Comparison of ENCODE assay signal across 33 mouse cellular contexts in genomic region chr10:23986419-23986818, GRCm38 (mm10). TPM values are rescaled to one million over a fixed set of nuclear protein-coding genes. Genes with fewer than 3 reads are reported as not detected.
A peak's percentile ranks its signal among the peaks of the same experiment; 100 is the strongest.
DNase-seq lines count a peak whose midpoint lies in the region; ATAC-seq and TF ChIP-seq lines count a peak whose summit lies in the region.
"Had no signal": no experiment of that assay in that cellular context is flagged by ENCODE, and none has a peak within 500 bp of the region (broad histone marks: within the 10 kb centered on the region; RNA-seq: fewer than 3 reads in every experiment).

No protein-coding gene starts in this region.

- no peak for TF ChIP-seq CTCF in thymus, adult 2 months (IDR thresholded peaks at IDR 0.05; ENCODE audit: borderline replicate concordance, control insufficient read depth, extremely low read depth, insufficient read depth, low read length, poor library complexity)

- H3K27me3 ChIP-seq in thymus, adult 2 months (ENCODE audit: control insufficient read depth, insufficient read depth, low read length) = no peaks in the 10 kb centered on the region
- H3K27me3 ChIP-seq: embryonic facial prominence, embryonic 12.5 days; embryonic facial prominence, embryonic 15.5 days; heart, embryonic 12.5 days; heart, embryonic 15.5 days had no signal

- H3K4me3 ChIP-seq in thymus, adult 2 months (ENCODE audit: control insufficient read depth, insufficient read depth, low read length) = no peak overlapping the region
- H3K4me3 ChIP-seq: embryonic facial prominence, embryonic 12.5 days; embryonic facial prominence, embryonic 15.5 days; heart, embryonic 12.5 days; heart, embryonic 15.5 days had no signal

- no peak for TF ChIP-seq POLR2A in thymus, adult 2 months (IDR thresholded peaks at IDR 0.05; ENCODE audit: control insufficient read depth, extremely low read depth, insufficient read depth, low read length, poor library complexity)

- H3K36me3 ChIP-seq in thymus, adult 2 months (ENCODE audit: control insufficient read depth, insufficient read depth, low read length) = no peaks in the 10 kb centered on the region
- H3K36me3 ChIP-seq: embryonic facial prominence, embryonic 12.5 days; embryonic facial prominence, embryonic 15.5 days; heart, embryonic 12.5 days; heart, embryonic 15.5 days had no signal

- 23% methylated on average over 5 of the region's 5 CpGs for WGBS in thymus, adult 2 months

- no peak overlapping the region for H3K27ac ChIP-seq in thymus, adult 2 months (ENCODE audit: control insufficient read depth, insufficient read depth, low read length)
- H3K27ac ChIP-seq: embryonic facial prominence, embryonic 12.5 days; embryonic facial prominence, embryonic 15.5 days; heart, embryonic 15.5 days; hindbrain, embryonic 14.5 days; hindbrain, postnatal 0 days had no signal

- H3K4me1 ChIP-seq in thymus, adult 2 months (replicated peaks; ENCODE audit: control insufficient read depth, insufficient read depth, low read length) = no peaks in the 10 kb centered on the region
- H3K4me1 ChIP-seq: embryonic facial prominence, embryonic 12.5 days; embryonic facial prominence, embryonic 15.5 days; heart, embryonic 12.5 days; heart, embryonic 15.5 days had no signal

- peak; percentile 22 for DNase-seq in thymus, adult 2 months
- no peak for DNase-seq in thymus, postnatal 0 days (ENCODE audit: low spot score)
- DNase-seq in 416B (ENCODE audit: low read depth) = peak; percentile 20
- no peak for DNase-seq in frontal cortex, postnatal 14 days (ENCODE audit: low spot score in 2 of 2)
- DNase-seq in adrenal gland, postnatal 25 days = no peak
- DNase-seq: adrenal gland, adult 8-10 months; adrenal gland, postnatal 36 days; cerebellum, adult 18-20 months; cerebellum, adult 9-10 months; cerebellum, postnatal 14 days; forebrain, postnatal 0 days; gastrocnemius, postnatal 25 days; heart, adult 18-20 months; heart, postnatal 10 days; heart, postnatal 36 days had no signal

- ATAC-seq in common myeloid progenitor, adult 5-6 weeks (replicated peaks; ENCODE audit: low read depth, poor library complexity, severe bottlenecking) = peak; percentile 56; the same call in 1 of the 2 replicates
- ATAC-seq: activated CD4-positive, CD25-positive, alpha-beta regulatory T cell, adult 4 months; CD4-positive, CD25-positive, alpha-beta regulatory T cell, adult 4 months; forebrain, embryonic 14.5 days; forebrain, postnatal 0 days; hindbrain, postnatal 0 days; inflammation-experienced regulatory T-cells, adult 6 months had no signal

RNA-seq across cellular contexts. Expression of gene Taar6, which starts 1.0 kb away (rescaled TPM):
- not detected in 2 replicates for polyA plus RNA-seq in thymus, adult 2 months (2012; rRNA removed)
- polyA plus RNA-seq in thymus, postnatal 0 days (2015; fragmentation: Nextera tagmentation; extraction: Ambion mirVana) = not detected in 2 replicates
- not detected in 2 replicates for total RNA-seq in common myeloid progenitor, adult 5-6 weeks (2017)
- not detected in 2 replicates for total RNA-seq in adrenal gland, postnatal 25 days (2021)
- total RNA-seq: adrenal gland, adult 8-10 months; adrenal gland, postnatal 36 days; forebrain, postnatal 0 days; gastrocnemius, adult 8-10 months; gastrocnemius, postnatal 25 days; heart, adult 18-20 months; heart, postnatal 10 days; heart, postnatal 36 days; hindbrain, postnatal 0 days; MEL had no signal
- polyA plus RNA-seq: activated CD4-positive, CD25-positive, alpha-beta regulatory T cell, adult 4 months; C2C12; CD4-positive, CD25-positive, alpha-beta regulatory T cell, adult 4 months; embryonic facial prominence, embryonic 12.5 days; embryonic facial prominence, embryonic 15.5 days; forebrain, embryonic 11.5 days; forebrain, embryonic 14.5 days; forebrain, postnatal 0 days; frontal cortex, adult 2 months; gonadal fat pad, adult 2 months; heart, embryonic 12.5 days; heart, embryonic 15.5 days; hindbrain, embryonic 11.5 days; hindbrain, embryonic 14.5 days; hindbrain, postnatal 0 days; inflammation-experienced regulatory T-cells, adult 6 months had no signal

RNA-seq across cellular contexts. Expression of gene Taar7a, which starts 6.9 kb away (rescaled TPM):
- not detected in 2 replicates for polyA plus RNA-seq in thymus, adult 2 months (2012; rRNA removed)
- not detected in 2 replicates for polyA plus RNA-seq in thymus, postnatal 0 days (2015; fragmentation: Nextera tagmentation; extraction: Ambion mirVana)
- not detected in 2 replicates for total RNA-seq in common myeloid progenitor, adult 5-6 weeks (2017)
- total RNA-seq in adrenal gland, postnatal 25 days (2021) = not detected in 2 replicates
- total RNA-seq: adrenal gland, adult 8-10 months; adrenal gland, postnatal 36 days; forebrain, postnatal 0 days; gastrocnemius, adult 8-10 months; gastrocnemius, postnatal 25 days; heart, adult 18-20 months; heart, postnatal 10 days; heart, postnatal 36 days; hindbrain, postnatal 0 days; MEL had no signal
- polyA plus RNA-seq: activated CD4-positive, CD25-positive, alpha-beta regulatory T cell, adult 4 months; C2C12; CD4-positive, CD25-positive, alpha-beta regulatory T cell, adult 4 months; embryonic facial prominence, embryonic 12.5 days; embryonic facial prominence, embryonic 15.5 days; forebrain, embryonic 11.5 days; forebrain, embryonic 14.5 days; forebrain, postnatal 0 days; frontal cortex, adult 2 months; gonadal fat pad, adult 2 months; heart, embryonic 12.5 days; heart, embryonic 15.5 days; hindbrain, embryonic 11.5 days; hindbrain, embryonic 14.5 days; hindbrain, postnatal 0 days; inflammation-experienced regulatory T-cells, adult 6 months had no signal

RNA-seq across cellular contexts. Expression of gene Taar7b, which starts 13.3 kb away (rescaled TPM):
- polyA plus RNA-seq in thymus, adult 2 months (2012; rRNA removed) = not detected in 2 replicates
- not detected in 2 replicates for polyA plus RNA-seq in thymus, postnatal 0 days (2015; fragmentation: Nextera tagmentation; extraction: Ambion mirVana)
- total RNA-seq in common myeloid progenitor, adult 5-6 weeks (2017) = not detected in 2 replicates
- total RNA-seq in adrenal gland, postnatal 25 days (2021) = not detected in 2 replicates
- total RNA-seq: adrenal gland, adult 8-10 months; adrenal gland, postnatal 36 days; forebrain, postnatal 0 days; gastrocnemius, adult 8-10 months; gastrocnemius, postnatal 25 days; heart, adult 18-20 months; heart, postnatal 10 days; heart, postnatal 36 days; hindbrain, postnatal 0 days; MEL had no signal
- polyA plus RNA-seq: activated CD4-positive, CD25-positive, alpha-beta regulatory T cell, adult 4 months; C2C12; CD4-positive, CD25-positive, alpha-beta regulatory T cell, adult 4 months; embryonic facial prominence, embryonic 12.5 days; forebrain, embryonic 11.5 days; forebrain, embryonic 14.5 days; forebrain, postnatal 0 days; frontal cortex, adult 2 months; gonadal fat pad, adult 2 months; heart, embryonic 12.5 days; heart, embryonic 15.5 days; hindbrain, embryonic 11.5 days; hindbrain, embryonic 14.5 days; hindbrain, postnatal 0 days; inflammation-experienced regulatory T-cells, adult 6 months had no signal

RNA-seq across cellular contexts. Expression of gene Taar5, which starts 15.9 kb away (rescaled TPM):
- polyA plus RNA-seq in thymus, adult 2 months (2012; rRNA removed) = not detected in 2 replicates
- not detected in 2 replicates for polyA plus RNA-seq in thymus, postnatal 0 days (2015; fragmentation: Nextera tagmentation; extraction: Ambion mirVana)
- total RNA-seq in common myeloid progenitor, adult 5-6 weeks (2017) = not detected in 2 replicates
- not detected in 2 replicates for total RNA-seq in adrenal gland, postnatal 25 days (2021)
- total RNA-seq: adrenal gland, adult 8-10 months; adrenal gland, postnatal 36 days; forebrain, postnatal 0 days; gastrocnemius, adult 8-10 months; gastrocnemius, postnatal 25 days; heart, adult 18-20 months; heart, postnatal 10 days; heart, postnatal 36 days; hindbrain, postnatal 0 days; MEL had no signal
- polyA plus RNA-seq: activated CD4-positive, CD25-positive, alpha-beta regulatory T cell, adult 4 months; C2C12; CD4-positive, CD25-positive, alpha-beta regulatory T cell, adult 4 months; embryonic facial prominence, embryonic 12.5 days; embryonic facial prominence, embryonic 15.5 days; forebrain, embryonic 11.5 days; forebrain, embryonic 14.5 days; forebrain, postnatal 0 days; frontal cortex, adult 2 months; gonadal fat pad, adult 2 months; heart, embryonic 12.5 days; heart, embryonic 15.5 days; hindbrain, embryonic 11.5 days; hindbrain, embryonic 14.5 days; hindbrain, postnatal 0 days; inflammation-experienced regulatory T-cells, adult 6 months had no signal

RNA-seq across cellular contexts. Expression of gene Taar4, which starts 26.1 kb away (rescaled TPM):
- polyA plus RNA-seq in thymus, adult 2 months (2012; rRNA removed) = 0.12 TPM in 1 of 2 replicates, not detected in the other
- polyA plus RNA-seq in thymus, postnatal 0 days (2015; fragmentation: Nextera tagmentation; extraction: Ambion mirVana) = not detected in 2 replicates
- not detected in 2 replicates for total RNA-seq in common myeloid progenitor, adult 5-6 weeks (2017)
- not detected in 2 replicates for total RNA-seq in adrenal gland, postnatal 25 days (2021)
- total RNA-seq: adrenal gland, adult 8-10 months; adrenal gland, postnatal 36 days; forebrain, postnatal 0 days; gastrocnemius, adult 8-10 months; gastrocnemius, postnatal 25 days; heart, adult 18-20 months; heart, postnatal 10 days; heart, postnatal 36 days; hindbrain, postnatal 0 days; MEL had no signal
- polyA plus RNA-seq: activated CD4-positive, CD25-positive, alpha-beta regulatory T cell, adult 4 months; C2C12; CD4-positive, CD25-positive, alpha-beta regulatory T cell, adult 4 months; embryonic facial prominence, embryonic 12.5 days; embryonic facial prominence, embryonic 15.5 days; forebrain, embryonic 11.5 days; forebrain, embryonic 14.5 days; forebrain, postnatal 0 days; frontal cortex, adult 2 months; heart, embryonic 12.5 days; heart, embryonic 15.5 days; hindbrain, embryonic 11.5 days; hindbrain, embryonic 14.5 days; hindbrain, postnatal 0 days; inflammation-experienced regulatory T-cells, adult 6 months had no signal

Comparison
In these comparisons a context has a peak if more than half of its experiments do, and no peak if none do; other contexts are left out.
1. DNase-seq: peak in thymus, adult 2 months (single experiment) and 416B (single experiment); none in thymus, postnatal 0 days (single experiment), frontal cortex, postnatal 14 days (0 of 2) and adrenal gland, postnatal 25 days (single experiment).